Mouse (Mus musculus) lung, postnatal 36 days (tissue): ENCODE results near the gene Zfp574.
"Not testable (repeated sequence)": the region's sequence is repeated elsewhere in the genome, so short reads cannot be mapped to it uniquely, and the experiment has no call there.

Experiments used
- DNase-seq: peaks from one replicate; pipeline ENCODE4 v3.0.0; 2022; ENCODE audit warnings: mixed read lengths

The Zfp574 gene

GRCm38 (mm10) chr7:25071979-25072715 lies at the start of gene Zfp574, which contains the start of gene Grik5:
Gene Zfp574, plus strand, starts transcription at chr7:25072567.
Gene Grik5, minus strand, starts transcription at chr7:25072346.
- DNase-seq = no peak

- peak; percentile 29 for DNase-seq
Observed at GRCm38 (mm10) chr7:25025855-25026439, 46.4 kb upstream of the Zfp574 start.

GRCm38 (mm10) chr7:25026452-25026851 lies 45.9 kb upstream of the Zfp574 start:
- no peak for DNase-seq

DNA sequence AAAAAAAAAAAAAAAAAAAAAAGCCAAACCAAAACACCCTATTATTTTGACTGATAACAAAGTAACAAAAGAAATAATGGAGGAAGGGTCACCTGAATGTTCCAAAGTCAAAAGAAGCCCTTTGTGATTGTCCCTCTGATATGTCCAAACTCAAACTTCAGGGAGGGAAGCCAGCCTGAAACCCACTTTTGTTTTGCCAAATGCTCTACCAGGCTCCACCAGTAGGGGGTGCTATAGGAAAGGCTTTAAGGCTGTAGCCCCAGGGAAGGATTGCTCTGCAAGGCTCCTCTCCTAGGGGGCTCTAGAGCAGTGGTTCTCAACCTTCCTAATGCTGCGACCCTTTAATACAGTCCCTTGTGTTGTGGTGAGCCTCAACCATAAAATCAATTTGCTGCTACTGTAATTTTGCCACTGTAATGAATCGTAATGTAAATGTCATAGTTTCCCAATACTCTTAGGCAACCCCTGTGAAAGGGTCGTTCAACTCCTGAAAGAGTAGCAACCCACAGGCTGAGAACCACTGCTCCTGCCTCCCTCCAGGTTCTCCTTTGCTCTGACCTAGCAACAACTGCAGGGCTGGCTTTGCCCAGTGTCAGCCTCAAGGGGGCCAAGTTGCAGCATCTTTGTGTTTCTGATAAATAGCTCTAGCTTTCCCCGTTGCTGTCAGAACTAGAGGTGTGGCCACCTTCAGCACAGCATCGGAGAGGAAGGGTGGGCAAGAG lies 42.2 kb upstream of the Zfp574 start:
- DNase-seq = peak; percentile 84

DNA sequence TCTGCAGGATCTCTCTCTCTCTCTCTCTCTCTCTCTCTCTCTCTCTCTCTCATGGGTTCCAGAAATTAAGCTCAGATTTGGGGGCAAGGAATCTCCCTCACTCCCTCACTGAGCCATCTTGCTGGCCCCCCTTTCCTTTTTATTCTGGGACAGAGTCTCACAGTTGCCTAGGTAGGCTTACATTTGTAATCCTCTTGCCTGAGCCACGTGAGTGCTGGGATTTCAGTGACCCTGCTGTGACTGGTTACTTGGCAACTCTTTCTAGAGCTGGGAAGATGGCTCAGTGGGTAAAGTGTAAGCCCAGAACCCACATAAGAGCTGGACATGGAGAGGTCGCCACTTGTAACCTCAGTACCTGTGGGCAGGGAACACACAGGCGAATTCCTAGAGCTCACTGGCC lies 40.8 kb upstream of the Zfp574 start:
- DNase-seq = no peak

DNA sequence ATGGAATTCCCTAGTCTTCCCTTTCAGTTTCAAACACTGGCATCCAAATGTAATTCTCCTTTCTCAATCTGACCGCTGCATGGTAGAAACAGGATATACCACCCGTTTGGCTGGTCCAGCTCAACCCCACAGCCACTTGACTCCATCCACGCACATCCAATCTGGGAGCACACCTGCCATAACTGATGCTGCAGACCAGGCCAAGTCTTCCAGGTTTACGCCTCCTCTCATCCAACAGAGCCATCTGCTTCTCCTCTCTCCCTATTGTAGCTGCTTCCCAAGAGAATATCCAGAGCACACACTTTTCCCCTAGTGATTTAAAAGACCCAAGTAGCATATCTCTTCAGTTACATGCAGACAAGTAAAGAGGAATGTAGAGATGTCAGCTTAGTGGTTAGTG lies 37.6 kb upstream of the Zfp574 start:
- no peak for DNase-seq

GRCm38 (mm10) chr7:25035916-25036315 lies 36.5 kb upstream of the Zfp574 start:
- peak; percentile 71 for DNase-seq

DNA sequence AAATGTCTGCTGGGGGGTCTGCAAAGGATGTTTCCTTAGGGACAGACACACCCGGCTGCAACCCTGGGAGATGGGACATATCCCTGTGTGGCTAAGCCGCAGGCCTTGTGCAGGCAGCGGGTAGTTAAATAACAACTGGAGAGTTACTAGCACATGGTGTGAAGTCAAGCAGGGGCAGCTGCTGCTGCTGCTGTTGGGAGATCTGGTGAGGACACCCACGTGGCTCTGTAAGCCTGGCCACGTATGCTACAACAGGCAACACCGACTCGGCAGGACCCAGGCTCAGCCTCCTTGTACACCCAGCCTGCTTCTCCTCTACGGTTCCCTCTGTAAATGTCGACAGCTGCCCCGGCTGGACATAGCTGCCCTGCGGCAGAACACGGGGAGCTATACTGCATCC lies 30.4 kb upstream of the Zfp574 start:
- DNase-seq = no peak

DNA sequence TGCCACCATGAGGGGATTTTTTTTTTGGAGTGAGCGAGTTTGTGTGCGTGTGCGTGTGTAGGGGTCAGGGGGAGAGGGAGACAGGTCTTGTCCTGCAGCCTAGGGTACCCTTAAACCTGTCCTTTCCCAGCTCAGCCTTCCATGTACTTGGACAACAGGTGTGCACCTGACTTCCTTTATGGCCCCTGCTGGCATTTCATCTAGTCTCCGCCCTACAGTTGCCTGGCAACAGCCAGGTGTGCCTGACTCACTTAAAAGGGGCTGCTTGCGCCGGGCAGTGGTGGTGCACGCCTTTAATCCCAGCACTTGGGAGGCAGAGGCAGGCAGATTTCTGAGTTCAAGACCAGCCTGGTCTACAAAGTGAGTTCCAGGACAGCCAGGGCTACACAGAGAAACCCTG lies 27.8 kb upstream of the Zfp574 start:
- DNase-seq = not testable (repeated sequence)

GRCm38 (mm10) chr7:25047363-25047762 lies 25.0 kb upstream of the Zfp574 start:
- no peak for DNase-seq

DNA sequence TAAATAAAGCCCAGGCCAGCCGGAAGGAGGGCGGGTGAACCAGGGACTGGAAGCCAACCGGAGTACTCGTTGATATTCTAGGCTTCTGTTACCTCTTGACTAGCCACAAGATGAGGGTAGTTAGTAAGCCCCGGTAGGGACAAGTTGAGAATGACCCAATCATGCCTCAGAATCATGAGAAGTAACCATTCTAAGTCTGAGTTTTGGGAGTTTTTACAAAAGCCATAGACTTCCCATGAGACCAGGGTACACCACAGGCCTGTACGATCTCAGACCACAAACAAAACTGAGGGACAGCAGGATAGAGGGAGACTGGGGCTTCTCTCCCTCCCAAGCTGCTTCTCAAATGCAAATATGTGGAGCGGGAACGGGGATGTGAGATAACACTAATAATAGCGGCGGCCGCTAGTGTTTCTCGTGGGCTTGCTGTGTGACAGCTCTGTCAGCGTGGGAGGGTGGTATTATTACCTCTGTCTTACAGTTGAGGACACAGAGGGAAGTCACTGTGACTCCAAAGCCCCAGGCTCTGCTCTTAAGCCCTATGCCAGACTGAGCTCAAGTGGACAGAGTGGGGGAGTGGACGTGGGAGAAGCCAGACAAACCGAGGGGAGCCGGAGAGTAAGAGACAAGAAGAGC lies 23.0 kb upstream of the Zfp574 start:
- DNase-seq = no peak

GRCm38 (mm10) chr7:25052587-25052986 lies 19.8 kb upstream of the Zfp574 start:
- DNase-seq = no peak

DNA sequence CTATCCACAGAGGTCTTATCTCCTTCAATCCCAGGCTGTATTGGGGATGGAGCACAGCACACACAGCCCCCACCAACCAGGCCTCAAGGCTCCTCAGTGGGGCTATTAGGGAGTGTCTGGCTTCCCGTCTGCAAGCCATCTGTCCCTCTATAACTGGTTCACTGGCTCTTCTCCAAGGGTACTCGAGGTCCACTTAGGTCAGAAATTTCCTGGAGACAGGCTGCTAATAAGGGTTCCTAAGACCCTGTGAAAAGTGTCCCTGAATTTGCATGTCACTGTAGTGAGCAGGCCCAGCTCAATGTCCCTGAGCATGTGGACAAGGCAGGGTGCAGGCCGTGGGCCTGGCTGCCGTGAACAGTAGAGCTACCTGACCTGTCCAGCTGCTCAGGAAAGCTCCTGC lies 15.4 kb upstream of the Zfp574 start:
- peak; percentile 35 for DNase-seq

DNA sequence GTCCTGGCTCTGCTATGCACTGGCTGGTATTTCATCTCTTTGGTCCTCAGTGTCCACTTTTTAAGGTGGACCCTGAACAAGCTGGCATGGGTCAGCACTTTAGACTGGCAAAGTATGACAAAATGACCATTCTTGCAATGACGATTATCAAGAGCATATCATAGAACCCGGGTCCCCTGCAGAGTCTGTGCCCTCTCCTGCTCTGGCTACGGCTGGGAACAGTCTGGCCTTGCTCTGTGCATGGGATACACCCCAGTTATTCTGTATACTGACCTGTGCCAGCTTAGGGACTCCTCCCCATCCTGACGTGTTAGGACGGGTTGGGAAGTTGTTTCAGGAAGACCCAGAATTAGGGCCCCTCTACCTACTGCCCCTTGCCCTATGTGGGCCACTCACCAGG lies 14.5 kb upstream of the Zfp574 start:
- no peak for DNase-seq

DNA sequence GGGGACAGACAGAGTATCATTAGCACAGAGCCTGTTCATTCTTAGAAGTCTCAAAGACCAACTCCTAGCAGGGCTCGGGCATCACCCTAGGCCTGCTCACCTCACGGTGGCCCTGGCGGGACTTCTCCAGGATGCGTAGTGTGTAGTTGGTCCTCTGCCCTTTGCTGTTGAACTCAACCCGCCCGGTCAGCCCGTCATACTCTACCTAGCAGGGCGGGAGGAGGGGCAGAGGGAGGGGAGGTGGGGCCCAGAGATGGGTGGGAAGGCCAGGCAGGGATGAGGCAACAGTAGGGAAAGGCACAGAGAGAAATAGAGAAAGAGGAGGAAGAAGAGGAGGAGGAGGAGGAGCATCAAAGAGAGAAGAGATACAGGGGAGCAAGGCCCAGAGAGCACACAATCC lies 14.0 kb upstream of the Zfp574 start:
- DNase-seq = no peak

- no peak for DNase-seq
Observed at GRCm38 (mm10) chr7:25058836-25059235, 13.5 kb upstream of the Zfp574 start.

DNA sequence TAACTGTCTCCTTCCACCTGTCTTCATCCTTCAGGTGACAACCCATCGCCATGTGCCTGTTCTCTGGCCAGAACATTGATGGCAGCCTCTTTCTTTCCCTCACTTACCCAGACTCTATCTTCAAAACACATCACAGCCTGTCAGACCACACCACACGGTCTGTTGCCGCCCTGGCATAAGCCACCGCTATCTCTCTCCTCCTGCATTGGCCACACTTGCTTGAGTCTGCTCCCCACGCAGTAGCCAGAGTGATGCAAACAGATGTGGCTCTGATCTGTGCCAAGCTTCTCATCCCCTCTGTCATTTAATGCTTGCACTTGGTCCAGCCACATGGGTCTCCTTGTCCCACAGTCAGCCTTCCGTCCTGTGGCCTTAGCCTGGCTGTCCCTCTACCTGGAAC lies 9.0 kb upstream of the Zfp574 start:
- no peak for DNase-seq

DNA sequence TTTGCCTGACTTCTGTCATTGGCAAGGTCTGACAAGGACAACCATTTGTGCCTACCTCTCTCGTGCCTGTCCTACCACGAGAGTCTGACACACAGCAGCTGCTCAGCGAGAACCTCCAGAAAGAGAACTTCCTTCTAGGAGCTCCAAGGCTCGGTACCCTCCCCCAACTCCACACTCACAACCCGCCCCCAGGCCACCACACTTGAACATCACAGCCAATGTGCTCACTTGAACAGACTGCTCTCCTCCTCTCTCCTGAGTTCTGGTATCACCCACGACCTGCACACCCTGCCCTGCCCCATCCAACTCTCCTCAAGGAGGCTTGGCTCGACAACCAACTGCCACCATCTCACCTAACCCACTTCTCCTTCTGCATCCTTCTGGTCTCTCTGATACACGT lies 8.5 kb upstream of the Zfp574 start:
- no peak for DNase-seq

DNA sequence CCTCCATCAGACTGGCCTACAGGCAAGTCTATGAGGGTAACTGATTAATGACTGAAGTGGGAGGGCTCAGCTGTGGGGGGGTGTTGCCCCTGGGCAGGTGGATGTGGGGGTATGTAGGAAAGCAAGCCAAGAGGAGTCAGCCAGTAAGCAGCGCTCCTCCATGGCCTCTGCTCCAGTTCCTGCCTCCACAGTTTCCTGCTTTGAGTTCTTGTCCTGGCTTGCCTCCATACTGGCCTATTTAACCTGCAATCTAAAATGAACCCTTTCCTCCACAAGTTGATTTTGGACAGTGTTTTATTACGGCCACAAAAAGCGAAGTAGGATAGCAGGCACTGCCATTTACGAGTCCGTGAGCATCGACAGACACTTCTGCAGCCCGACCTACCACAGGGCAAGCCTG lies 5.0 kb upstream of the Zfp574 start:
- no peak for DNase-seq

- DNase-seq = no peak
Observed at GRCm38 (mm10) chr7:25067909-25068656, 4.3 kb upstream of the Zfp574 start.

DNA sequence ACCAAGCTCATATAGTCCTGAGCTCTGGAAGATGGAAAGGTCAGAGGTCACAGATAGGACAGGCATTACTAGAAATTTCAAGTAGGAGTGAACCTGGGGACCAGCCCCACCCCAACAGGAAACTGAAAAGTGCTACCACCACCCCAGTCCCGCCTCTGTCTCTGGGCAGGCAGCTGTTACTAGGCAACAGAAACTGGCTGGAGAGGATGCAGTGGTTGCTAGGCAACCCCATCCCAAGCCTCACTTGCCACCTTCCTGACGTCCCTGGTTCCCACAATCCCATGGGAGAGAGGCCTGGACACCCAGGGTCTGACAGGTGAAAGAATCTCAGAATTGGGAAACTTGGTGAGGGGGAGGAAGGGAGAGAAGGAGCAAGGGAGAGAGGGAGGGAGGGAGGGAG lies 3.6 kb upstream of the Zfp574 start:
- no peak for DNase-seq

- peak; percentile 35 for DNase-seq
Observed at GRCm38 (mm10) chr7:25072716-25073390, 486 bp downstream of the Zfp574 start.
